Mouse (Mus musculus): Measurements from ENCODE around the gene Gm1123. TPM values are rescaled to one million over a fixed set of nuclear protein-coding genes. Genes with fewer than 3 reads are reported as not detected.

Gene Gm1123
- not detected in 2 replicates for polyA plus RNA-seq (2016; fragmentation: Nextera tagmentation; extraction: Ambion mirVana)

- Histone ChIP-seq H3K27me3 (replicated peaks; ENCODE audit: low read depth, poor library complexity, severe bottlenecking) (no peaks in the 10 kb centered on the region), H3K27ac (replicated peaks) (no peak within 1 kb of the TSS), H3K9me3 (no peaks in the 10 kb centered on the region), H3K4me1 (peaks cover 4% of the 10 kb centered on the region; the same call in 1 of the 2 replicates), H3K4me3 (no peak within 1 kb of the TSS), H3K36me3 (replicated peaks) (peaks cover 12% of the 10 kb centered on the region; the same call in 1 of the 2 replicates)
- WGBS, result 82% methylated on average over 12 of the region's 12 CpGs
- no peak for DNase-seq (ENCODE audit: low spot score)
These were observed at the start of gene Gm1123 for GRCm38 (mm10) chr9:99035575-99035974. Gene Gm1123, minus strand, starts transcription at chr9:99035715.

GRCm38 (mm10) chr9:99081718-99082117, 46.2 kb upstream of the Gm1123 start:
- WGBS, result 92% methylated on average over 5 of the region's 5 CpGs
- H3K27me3 ChIP-seq (replicated peaks; ENCODE audit: low read depth, poor library complexity, severe bottlenecking), result no peaks in the 10 kb centered on the region
- DNase-seq (ENCODE audit: low spot score), result no peak
- no peak overlapping the region for H3K4me3 ChIP-seq
- no peaks in the 10 kb centered on the region for H3K4me1 ChIP-seq
- H3K36me3 ChIP-seq (replicated peaks), result peaks cover 4% of the 10 kb centered on the region; the same call in 1 of the 2 replicates
- no peaks in the 10 kb centered on the region for H3K9me3 ChIP-seq
- no peak overlapping the region for H3K27ac ChIP-seq (replicated peaks)

- 88% methylated on average over 3 of the region's 3 CpGs for WGBS
These were observed 45.8 kb upstream of the Gm1123 start for GRCm38 (mm10) chr9:99081308-99081707.

GRCm38 (mm10) chr9:99080657-99081056, 45.1 kb upstream of the Gm1123 start:
- H3K4me3 ChIP-seq, result no peak overlapping the region
- H3K4me1 ChIP-seq, result no peaks in the 10 kb centered on the region
- H3K36me3 ChIP-seq (replicated peaks), result peaks cover 4% of the 10 kb centered on the region; the same call in 1 of the 2 replicates
- no peak for DNase-seq (ENCODE audit: low spot score)
- no peaks in the 10 kb centered on the region for H3K27me3 ChIP-seq (replicated peaks; ENCODE audit: low read depth, poor library complexity, severe bottlenecking)
- no peaks in the 10 kb centered on the region for H3K9me3 ChIP-seq
- H3K27ac ChIP-seq (replicated peaks), result no peak overlapping the region
- WGBS, result 96% methylated on average over 2 of the region's 2 CpGs

More at GRCm38 (mm10) chr9:99081308-99081707, 45.8 kb upstream of the Gm1123 start:
- H3K27ac ChIP-seq (replicated peaks), result no peak overlapping the region
- H3K4me3 ChIP-seq, result no peak overlapping the region
- no peaks in the 10 kb centered on the region for H3K27me3 ChIP-seq (replicated peaks; ENCODE audit: low read depth, poor library complexity, severe bottlenecking)
- DNase-seq (ENCODE audit: low spot score), result no peak
- no peaks in the 10 kb centered on the region for H3K4me1 ChIP-seq
- no peaks in the 10 kb centered on the region for H3K9me3 ChIP-seq
- H3K36me3 ChIP-seq (replicated peaks), result peaks cover 4% of the 10 kb centered on the region; the same call in 1 of the 2 replicates

- Histone ChIP-seq H3K4me1 (peaks cover 4% of the 10 kb centered on the region; the same call in 1 of the 2 replicates), H3K4me3 (no peak overlapping the region), H3K27ac (replicated peaks) (no peak overlapping the region), H3K27me3 (replicated peaks; ENCODE audit: low read depth, poor library complexity, severe bottlenecking) (no peaks in the 10 kb centered on the region), H3K9me3 (no peaks in the 10 kb centered on the region), H3K36me3 (replicated peaks) (peaks cover 7% of the 10 kb centered on the region)
- no peak for DNase-seq (ENCODE audit: low spot score)
- WGBS, result 81% methylated on average over 2 of the region's 2 CpGs
These were observed 38.9 kb upstream of the Gm1123 start for GRCm38 (mm10) chr9:99074462-99074861.

- no peaks in the 10 kb centered on the region for H3K9me3 ChIP-seq
- peak; percentile 22 for DNase-seq (ENCODE audit: low spot score)
- H3K4me1 ChIP-seq, result peaks cover 4% of the 10 kb centered on the region; the same call in 1 of the 2 replicates
- H3K27me3 ChIP-seq (replicated peaks; ENCODE audit: low read depth, poor library complexity, severe bottlenecking), result no peaks in the 10 kb centered on the region
- peaks cover 11% of the 10 kb centered on the region for H3K36me3 ChIP-seq (replicated peaks)
- no peak overlapping the region for H3K27ac ChIP-seq (replicated peaks)
- WGBS, result 55% methylated on average over 4 of the region's 4 CpGs
- no peak overlapping the region for H3K4me3 ChIP-seq
These were observed 37.0 kb upstream of the Gm1123 start for GRCm38 (mm10) chr9:99072538-99072937.

GRCm38 (mm10) chr9:99065311-99065710, 29.8 kb upstream of the Gm1123 start:
- no peak overlapping the region for H3K4me3 ChIP-seq
- H3K4me1 ChIP-seq, result no peaks in the 10 kb centered on the region
- peaks cover 26% of the 10 kb centered on the region for H3K36me3 ChIP-seq (replicated peaks)
- WGBS, result 85% methylated on average over 5 of the region's 5 CpGs
- H3K27me3 ChIP-seq (replicated peaks; ENCODE audit: low read depth, poor library complexity, severe bottlenecking), result no peaks in the 10 kb centered on the region
- H3K9me3 ChIP-seq, result no peaks in the 10 kb centered on the region
- DNase-seq (ENCODE audit: low spot score), result no peak
- H3K27ac ChIP-seq (replicated peaks), result no peak overlapping the region

GRCm38 (mm10) chr9:99064216-99064615, 28.7 kb upstream of the Gm1123 start:
- 68% methylated on average over 2 of the region's 2 CpGs for WGBS
- H3K4me3 ChIP-seq, result no peak overlapping the region
- DNase-seq (ENCODE audit: low spot score), result no peak
- no peaks in the 10 kb centered on the region for H3K9me3 ChIP-seq
- H3K36me3 ChIP-seq (replicated peaks), result peaks cover 23% of the 10 kb centered on the region; the same call in 1 of the 2 replicates
- H3K4me1 ChIP-seq, result no peaks in the 10 kb centered on the region
- H3K27me3 ChIP-seq (replicated peaks; ENCODE audit: low read depth, poor library complexity, severe bottlenecking), result no peaks in the 10 kb centered on the region
- no peak overlapping the region for H3K27ac ChIP-seq (replicated peaks)

- Histone ChIP-seq H3K4me1 (no peaks in the 10 kb centered on the region), H3K9me3 (no peaks in the 10 kb centered on the region), H3K27ac (replicated peaks) (no peak overlapping the region), H3K36me3 (replicated peaks) (peaks cover 24% of the 10 kb centered on the region; the same call in 1 of the 2 replicates), H3K4me3 (no peak overlapping the region), H3K27me3 (replicated peaks; ENCODE audit: low read depth, poor library complexity, severe bottlenecking) (no peaks in the 10 kb centered on the region)
- 45% methylated on average over 7 of the region's 7 CpGs for WGBS
- peak; percentile 85 for DNase-seq (ENCODE audit: low spot score)
These were observed 27.0 kb upstream of the Gm1123 start for GRCm38 (mm10) chr9:99062544-99062943.

- DNase-seq (ENCODE audit: low spot score), result no peak
- H3K36me3 ChIP-seq (replicated peaks), result peaks cover 19% of the 10 kb centered on the region; the same call in 1 of the 2 replicates
- no peaks in the 10 kb centered on the region for H3K9me3 ChIP-seq
- H3K4me1 ChIP-seq, result no peaks in the 10 kb centered on the region
- H3K27me3 ChIP-seq (replicated peaks; ENCODE audit: low read depth, poor library complexity, severe bottlenecking), result no peaks in the 10 kb centered on the region
- H3K4me3 ChIP-seq, result no peak overlapping the region
- 90% methylated on average over 3 of the region's 3 CpGs for WGBS
- H3K27ac ChIP-seq (replicated peaks), result no peak overlapping the region
These were observed 22.2 kb upstream of the Gm1123 start for GRCm38 (mm10) chr9:99057751-99058150.

GRCm38 (mm10) chr9:99049760-99050159, 14.2 kb upstream of the Gm1123 start:
- 66% methylated on average over 6 of the region's 6 CpGs for WGBS
- Histone ChIP-seq H3K9me3 (no peaks in the 10 kb centered on the region), H3K4me1 (no peaks in the 10 kb centered on the region), H3K4me3 (no peak overlapping the region), H3K27me3 (replicated peaks; ENCODE audit: low read depth, poor library complexity, severe bottlenecking) (no peaks in the 10 kb centered on the region), H3K36me3 (replicated peaks) (peaks cover 14% of the 10 kb centered on the region), H3K27ac (replicated peaks) (no peak overlapping the region)
- no peak for DNase-seq (ENCODE audit: low spot score)

- peaks cover 16% of the 10 kb centered on the region for H3K36me3 ChIP-seq (replicated peaks)
- DNase-seq (ENCODE audit: low spot score), result no peak
These were observed 13.3 kb upstream of the Gm1123 start for GRCm38 (mm10) chr9:99048724-99049250.

GRCm38 (mm10) chr9:99044761-99045160, 9.2 kb upstream of the Gm1123 start:
- 88% methylated on average over 8 of the region's 8 CpGs for WGBS
- DNase-seq (ENCODE audit: low spot score), result no peak
- no peak overlapping the region for H3K4me3 ChIP-seq
- H3K4me1 ChIP-seq, result no peaks in the 10 kb centered on the region
- no peaks in the 10 kb centered on the region for H3K27me3 ChIP-seq (replicated peaks; ENCODE audit: low read depth, poor library complexity, severe bottlenecking)
- H3K36me3 ChIP-seq (replicated peaks), result peaks cover 25% of the 10 kb centered on the region
- no peaks in the 10 kb centered on the region for H3K9me3 ChIP-seq
- H3K27ac ChIP-seq (replicated peaks), result no peak overlapping the region

More at GRCm38 (mm10) chr9:99048724-99049250, 13.3 kb upstream of the Gm1123 start:
- WGBS, result 73% methylated on average over 1 of the region's 1 CpGs
- no peak overlapping the region for H3K4me3 ChIP-seq
- no peaks in the 10 kb centered on the region for H3K27me3 ChIP-seq (replicated peaks; ENCODE audit: low read depth, poor library complexity, severe bottlenecking)
- no peaks in the 10 kb centered on the region for H3K4me1 ChIP-seq
- no peaks in the 10 kb centered on the region for H3K9me3 ChIP-seq
- H3K27ac ChIP-seq (replicated peaks), result no peak overlapping the region
